Mouse (Mus musculus): ENCODE measurements around the gene Gzme. TPM values are rescaled to one million over a fixed set of nuclear protein-coding genes. Genes with fewer than 3 reads are reported as not detected.

Gene Gzme
- polyA plus RNA-seq, 1 experiment from 2014 or later, result not detected

DNA sequence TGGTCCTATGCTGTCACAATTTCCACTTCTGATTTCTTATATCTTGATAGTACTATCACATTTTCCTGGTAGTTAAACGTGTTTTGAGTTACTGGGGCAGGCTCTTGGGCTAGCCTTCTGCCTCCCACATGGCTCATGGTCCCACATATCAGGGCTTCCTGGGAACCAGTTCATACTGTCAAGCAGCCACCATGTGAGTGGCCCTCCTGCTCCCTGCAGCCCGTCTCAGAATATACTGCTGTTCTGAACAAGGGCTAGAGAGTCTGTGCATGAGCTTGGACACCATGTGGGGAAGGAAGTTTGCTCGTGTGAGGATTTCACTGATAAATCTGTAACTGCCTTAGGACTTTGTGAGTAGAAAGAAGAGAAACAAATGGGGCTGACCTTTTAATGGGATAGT is 33.7 kb downstream of the Gzme start:
- no peaks in the 10 kb centered on the region for H3K36me3 ChIP-seq (ENCODE audit: control insufficient read depth, insufficient read depth, low read length)
- no peak overlapping the region for H3K4me3 ChIP-seq (ENCODE audit: low read depth, low read length)
- no peaks in the 10 kb centered on the region for H3K9me3 ChIP-seq (ENCODE audit: control insufficient read depth, low read length)
- no peak for ATAC-seq (replicated peaks; ENCODE audit: low FRiP score)
- no peak overlapping the region for H3K4me2 ChIP-seq (ENCODE audit: low read depth, low read length, severe bottlenecking)
- H3K27ac ChIP-seq (ENCODE audit: low read depth, low read length), result no peak overlapping the region
- no peak overlapping the region for H3K9ac ChIP-seq (ENCODE audit: low read length)
- DNase-seq (ENCODE audit: low spot score), result no peak
- H3K27me3 ChIP-seq (ENCODE audit: control insufficient read depth, insufficient read depth, low read length), result no peaks in the 10 kb centered on the region
- 82% methylated on average over 3 of the region's 3 CpGs for WGBS
- no peaks in the 10 kb centered on the region for H3K4me1 ChIP-seq (replicated peaks; ENCODE audit: control insufficient read depth, insufficient read depth, low read length)

GRCm38 (mm10) chr14:56085167-56085566 is 35.3 kb downstream of the Gzme start, which contains the start of gene Mcpt8:
Gene Mcpt8 (minus strand): TSS chr14:56085273.
- no peak within 1 kb of the TSS for H3K4me2 ChIP-seq (ENCODE audit: low read depth, low read length, severe bottlenecking)
- H3K27me3 ChIP-seq (ENCODE audit: control insufficient read depth, insufficient read depth, low read length), result no peaks in the 10 kb centered on the region
- no peak within 1 kb of the TSS for H3K4me3 ChIP-seq (ENCODE audit: low read depth, low read length)
- H3K27ac ChIP-seq (ENCODE audit: low read depth, low read length), result no peak within 1 kb of the TSS
- 95% methylated on average over 2 of the region's 2 CpGs for WGBS
- ATAC-seq (replicated peaks; ENCODE audit: low FRiP score), result no peak
- no peaks in the 10 kb centered on the region for H3K4me1 ChIP-seq (replicated peaks; ENCODE audit: control insufficient read depth, insufficient read depth, low read length)
- H3K9me3 ChIP-seq (ENCODE audit: control insufficient read depth, low read length), result no peaks in the 10 kb centered on the region
- no peak within 1 kb of the TSS for H3K9ac ChIP-seq (ENCODE audit: low read length)
- no peaks in the 10 kb centered on the region for H3K36me3 ChIP-seq (ENCODE audit: control insufficient read depth, insufficient read depth, low read length)
- DNase-seq (ENCODE audit: low spot score), result no peak

DNA sequence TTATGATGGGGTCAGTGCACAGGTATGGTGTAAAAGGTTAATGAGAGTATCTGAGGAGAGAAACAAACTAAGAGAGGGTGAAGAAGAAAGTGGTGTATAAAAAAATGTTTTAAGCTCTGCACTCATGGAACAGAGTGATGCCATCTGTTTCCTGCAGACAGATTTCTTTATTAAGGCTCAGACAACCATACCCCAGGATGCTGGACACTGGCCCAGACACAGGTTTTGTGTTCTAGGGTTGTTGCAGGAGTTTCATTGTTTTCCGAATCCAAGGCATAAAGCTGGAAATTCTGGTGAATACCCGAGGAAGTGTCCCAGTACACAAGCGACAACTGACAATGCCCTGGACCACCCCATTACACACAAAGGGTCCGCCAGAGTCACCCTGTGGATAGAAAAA is 38.4 kb downstream of the Gzme start:
- Histone ChIP-seq H3K27ac (ENCODE audit: low read depth, low read length) (no peak overlapping the region), H3K4me3 (ENCODE audit: low read depth, low read length) (no peak overlapping the region), H3K4me2 (ENCODE audit: low read depth, low read length, severe bottlenecking) (no peak overlapping the region), H3K27me3 (ENCODE audit: control insufficient read depth, insufficient read depth, low read length) (no peaks in the 10 kb centered on the region), H3K9me3 (ENCODE audit: control insufficient read depth, low read length) (no peaks in the 10 kb centered on the region), H3K9ac (ENCODE audit: low read length) (no peak overlapping the region), H3K36me3 (ENCODE audit: control insufficient read depth, insufficient read depth, low read length) (no peaks in the 10 kb centered on the region), H3K4me1 (replicated peaks; ENCODE audit: control insufficient read depth, insufficient read depth, low read length) (no peaks in the 10 kb centered on the region)
- DNase-seq (ENCODE audit: low spot score) (no peak), ATAC-seq (replicated peaks; ENCODE audit: low FRiP score) (no peak)
- 85% methylated on average over 4 of the region's 4 CpGs for WGBS

Small RNA genes lying within 50 kb of the gene (microRNA-seq; reads per million reads assigned to microRNA genes)
- gene Mir6949 (ENCODE audit: insufficient number of aligned reads), result not detected

Other genes with a start within 250 kb of the Gzme start
- 0.37 TPM in 1 of 2 replicates, not detected in the other for gene Cbln3, start 236.2 kb downstream of the Gzme start, polyA plus RNA-seq (2014; fragmentation: Nextera tagmentation; extraction: Ambion mirVana)
- gene Khnyn, start 235.7 kb downstream of the Gzme start, polyA plus RNA-seq (2014; fragmentation: Nextera tagmentation; extraction: Ambion mirVana), result 13.6 and 14.9 TPM in 2 replicates
- 38.0 and 48.6 TPM in 2 replicates for gene Sdr39u1, start 220.3 kb downstream of the Gzme start, polyA plus RNA-seq (2014; fragmentation: Nextera tagmentation; extraction: Ambion mirVana)
- gene Cma1, start 175.9 kb downstream of the Gzme start, polyA plus RNA-seq (2014; fragmentation: Nextera tagmentation; extraction: Ambion mirVana), result not detected in 2 replicates
- not detected in 2 replicates for gene Cma2, start 169.6 kb downstream of the Gzme start, polyA plus RNA-seq (2014; fragmentation: Nextera tagmentation; extraction: Ambion mirVana)
- not detected in 2 replicates for gene Mcpt1, start 102.7 kb downstream of the Gzme start, polyA plus RNA-seq (2014; fragmentation: Nextera tagmentation; extraction: Ambion mirVana)
- gene Mcpt9, start 90.1 kb downstream of the Gzme start, polyA plus RNA-seq (2014; fragmentation: Nextera tagmentation; extraction: Ambion mirVana), result not detected in 2 replicates
- not detected in 2 replicates for gene Mcpt2, start 78.6 kb downstream of the Gzme start, polyA plus RNA-seq (2014; fragmentation: Nextera tagmentation; extraction: Ambion mirVana)
- not detected in 2 replicates for gene Mcpt4, start 58.3 kb downstream of the Gzme start, polyA plus RNA-seq (2014; fragmentation: Nextera tagmentation; extraction: Ambion mirVana)
- not detected in 2 replicates for gene Mcpt8, start 35.4 kb downstream of the Gzme start, polyA plus RNA-seq (2014; fragmentation: Nextera tagmentation; extraction: Ambion mirVana)
- not detected in 2 replicates for gene Ctsg, start 18.1 kb downstream of the Gzme start, polyA plus RNA-seq (2014; fragmentation: Nextera tagmentation; extraction: Ambion mirVana)
- not detected in 2 replicates for gene Gzmd, start 12.0 kb upstream of the Gzme start, polyA plus RNA-seq (2014; fragmentation: Nextera tagmentation; extraction: Ambion mirVana)
- gene Gzmg, start 39.0 kb upstream of the Gzme start, polyA plus RNA-seq (2014; fragmentation: Nextera tagmentation; extraction: Ambion mirVana), result not detected in 2 replicates
- gene Gzmn, start 54.0 kb upstream of the Gzme start, polyA plus RNA-seq (2014; fragmentation: Nextera tagmentation; extraction: Ambion mirVana), result not detected in 2 replicates
- not detected in 2 replicates for gene Gzmf, start 90.8 kb upstream of the Gzme start, polyA plus RNA-seq (2014; fragmentation: Nextera tagmentation; extraction: Ambion mirVana)
- not detected in 2 replicates for gene Gzmc, start 114.0 kb upstream of the Gzme start, polyA plus RNA-seq (2014; fragmentation: Nextera tagmentation; extraction: Ambion mirVana)
- gene Gzmb, start 141.6 kb upstream of the Gzme start, polyA plus RNA-seq (2014; fragmentation: Nextera tagmentation; extraction: Ambion mirVana), result not detected in 2 replicates
- gene Atp12a, start 244.4 kb upstream of the Gzme start, polyA plus RNA-seq (2014; fragmentation: Nextera tagmentation; extraction: Ambion mirVana), result 0.04 TPM in 1 of 2 replicates, not detected in the other

Data from forebrain, embryonic 11.5 days (tissue).